Mouse (Mus musculus) intestine, embryonic 15.5 days (tissue): Measurements from ENCODE around the gene Mpv17l2. TPM values are rescaled to one million over a fixed set of nuclear protein-coding genes. Genes with fewer than 3 reads are reported as not detected.

Source experiments
- ATAC-seq: fragments of 200-750 bp; cut with Nextera tagmentation; 2 replicates; pipeline ENCODE4 v1.8.0; 2017; ENCODE audit warnings: moderate TSS enrichment, moderate library complexity
- H3K27ac ChIP-seq: fragments of 300-500 bp; sonication (generic); 2 replicates; pipeline ENCODE4 v1.5.1; 2015; ENCODE audit warnings: mild to moderate bottlenecking, inconsistent platforms
- H3K27me3 ChIP-seq: fragments of 300-500 bp; sonication (generic); replicated peaks from 2 replicates; pipeline ENCODE4 v1.6.1; 2015; ENCODE audit warnings: inconsistent platforms
- H3K36me3 ChIP-seq: fragments of 300-500 bp; sonication (generic); 2 replicates; pipeline ENCODE4 v1.6.1; 2015; ENCODE audit warnings: inconsistent platforms
- H3K4me1 ChIP-seq: fragments of 300-500 bp; sonication (generic); replicated peaks from 2 replicates; pipeline ENCODE4 v1.6.1; 2015; ENCODE audit warnings: inconsistent platforms
- H3K4me2 ChIP-seq: fragments of 300-500 bp; sonication (generic); replicated peaks from 2 replicates; pipeline ENCODE4 v1.6.1; 2015; ENCODE audit warnings: mild to moderate bottlenecking, inconsistent platforms
- H3K4me3 ChIP-seq: fragments of 300-500 bp; sonication (generic); replicated peaks from 2 replicates; pipeline ENCODE4 v1.5.1; 2015; ENCODE audit warnings: inconsistent platforms
- H3K9ac ChIP-seq: fragments of 300-500 bp; sonication (generic); 2 replicates; pipeline ENCODE4 v1.6.1; 2015; ENCODE audit warnings: inconsistent platforms
- H3K9me3 ChIP-seq: fragments of 300-500 bp; sonication (generic); 2 replicates; pipeline ENCODE4 v1.6.1; 2016; ENCODE audit warnings: inconsistent platforms
- WGBS: fragments of 180-500 bp; shearing (Covaris S2); methylation state at CpG from one replicate; pipeline ENCODE4 v1.1.7; 2015; 5-methylcytosine and 5-hydroxymethylcytosine counted together
- polyA plus RNA-seq: library from polyadenylated mRNA; unstranded; fragments of >200 nt; fragmentation: Nextera tagmentation; extraction: Ambion mirVana; gene quantifications from 2 replicates; pipeline ENCODE4 v1.2.1, GENCODE M21; 2015

Gene Mpv17l2
- polyA plus RNA-seq, 1 experiment from 2014 or later: 59.1 TPM

DNA sequence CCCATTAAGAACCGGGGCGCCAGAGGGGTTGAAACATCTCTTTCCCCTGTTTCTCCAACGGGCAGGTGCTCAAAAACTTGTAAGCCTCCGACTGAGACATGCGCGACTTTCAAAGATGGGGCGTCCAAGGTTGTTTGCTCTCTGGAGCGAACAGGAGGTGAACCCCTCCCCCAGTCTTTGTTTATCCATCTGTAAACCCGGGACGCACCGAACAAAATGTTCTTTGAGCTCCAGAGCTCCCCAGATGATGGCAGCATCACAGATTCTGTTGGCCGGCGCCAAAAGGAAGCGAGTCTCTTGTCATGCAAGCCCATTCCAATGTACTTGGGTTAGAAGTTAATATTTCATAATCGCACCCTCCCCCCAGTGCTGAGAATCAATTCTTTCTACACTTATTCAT, 37.5 kb upstream of the Mpv17l2 start:
- no peaks in the 10 kb centered on the region for H3K36me3 ChIP-seq
- 10% methylated on average over 15 of the region's 15 CpGs for WGBS
- peak overlapping the region; percentile 57 for H3K4me3 ChIP-seq
- H3K4me1 ChIP-seq: peaks cover 20% of the 10 kb centered on the region
- ATAC-seq: no peak
- H3K9ac ChIP-seq: peak overlapping the region; percentile 45; the same call in 1 of the 2 replicates
- H3K9me3 ChIP-seq: no peaks in the 10 kb centered on the region
- H3K27me3 ChIP-seq: peaks cover 25% of the 10 kb centered on the region; the same call in 1 of the 2 replicates
- H3K27ac ChIP-seq: peak overlapping the region; percentile 83
- peak overlapping the region; percentile 88 for H3K4me2 ChIP-seq

- under 1% methylated on average over 55 of the region's 57 CpGs for WGBS
- peak; percentile 86 for ATAC-seq
- H3K4me3 ChIP-seq: peak overlapping the region; percentile 57
- peak overlapping the region; percentile 88 for H3K4me2 ChIP-seq
- H3K27me3 ChIP-seq: peaks cover 24% of the 10 kb centered on the region; the same call in 1 of the 2 replicates
- no peaks in the 10 kb centered on the region for H3K9me3 ChIP-seq
- peak overlapping the region; percentile 70 for H3K9ac ChIP-seq
- H3K36me3 ChIP-seq: no peaks in the 10 kb centered on the region
- H3K27ac ChIP-seq: peak overlapping the region; percentile 83
- peaks cover 29% of the 10 kb centered on the region for H3K4me1 ChIP-seq
Observed at GRCm38 (mm10) chr8:70797081-70798070, 36.6 kb upstream of the Mpv17l2 start.

- Histone ChIP-seq H3K36me3 (no peaks in the 10 kb centered on the region), H3K4me3 (peak overlapping the region; percentile 57), H3K27ac (peak overlapping the region; percentile 25), H3K4me1 (peaks cover 35% of the 10 kb centered on the region), H3K27me3 (peaks cover 17% of the 10 kb centered on the region; the same call in 1 of the 2 replicates), H3K9ac (peak overlapping the region; percentile 70), H3K4me2 (peak overlapping the region; percentile 88), H3K9me3 (no peaks in the 10 kb centered on the region)
- WGBS: 2% methylated on average over 54 of the region's 54 CpGs
- peak; percentile 1; the same call in 1 of the 2 replicates for ATAC-seq
Observed at GRCm38 (mm10) chr8:70796403-70797080, 35.8 kb upstream of the Mpv17l2 start.

- H3K9ac ChIP-seq: no peak overlapping the region
- H3K4me1 ChIP-seq: peaks cover 46% of the 10 kb centered on the region
- H3K27me3 ChIP-seq: peaks cover 13% of the 10 kb centered on the region; the same call in 1 of the 2 replicates
- H3K9me3 ChIP-seq: no peaks in the 10 kb centered on the region
- WGBS: 93% methylated on average over 2 of the region's 2 CpGs
- peak overlapping the region; percentile 8; the same call in 1 of the 2 replicates for H3K27ac ChIP-seq
- no peak for ATAC-seq
- no peaks in the 10 kb centered on the region for H3K36me3 ChIP-seq
- H3K4me2 ChIP-seq: peak overlapping the region; percentile 88; the same call in 1 of the 2 replicates
- H3K4me3 ChIP-seq: no peak overlapping the region
Observed at GRCm38 (mm10) chr8:70795370-70795769, 34.6 kb upstream of the Mpv17l2 start.

DNA sequence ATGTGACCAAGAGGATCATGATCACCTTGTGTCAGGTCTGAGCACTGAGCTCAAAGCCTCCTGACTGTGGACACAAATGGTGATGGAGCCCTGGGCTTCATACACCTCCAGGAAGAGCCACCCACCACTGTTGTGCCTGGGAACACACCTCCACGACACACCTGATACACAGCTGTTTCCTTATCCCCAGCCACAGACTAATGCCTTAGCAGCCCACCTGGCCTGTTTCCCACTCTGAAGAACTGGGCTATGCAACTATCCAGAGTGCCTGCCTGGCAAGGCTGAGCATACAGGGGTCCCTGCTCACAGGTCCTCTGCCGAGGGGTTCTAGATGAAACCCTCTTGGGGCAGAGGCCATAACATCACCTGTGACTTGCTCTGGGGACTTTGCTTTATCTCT, 33.5 kb upstream of the Mpv17l2 start:
- Histone ChIP-seq H3K4me3 (no peak overlapping the region), H3K9me3 (no peaks in the 10 kb centered on the region), H3K4me2 (no peak overlapping the region), H3K9ac (no peak overlapping the region), H3K27ac (no peak overlapping the region), H3K36me3 (no peaks in the 10 kb centered on the region), H3K27me3 (peaks cover 9% of the 10 kb centered on the region; the same call in 1 of the 2 replicates), H3K4me1 (peaks cover 46% of the 10 kb centered on the region)
- WGBS: 84% methylated on average over 2 of the region's 2 CpGs
- ATAC-seq: no peak

DNA sequence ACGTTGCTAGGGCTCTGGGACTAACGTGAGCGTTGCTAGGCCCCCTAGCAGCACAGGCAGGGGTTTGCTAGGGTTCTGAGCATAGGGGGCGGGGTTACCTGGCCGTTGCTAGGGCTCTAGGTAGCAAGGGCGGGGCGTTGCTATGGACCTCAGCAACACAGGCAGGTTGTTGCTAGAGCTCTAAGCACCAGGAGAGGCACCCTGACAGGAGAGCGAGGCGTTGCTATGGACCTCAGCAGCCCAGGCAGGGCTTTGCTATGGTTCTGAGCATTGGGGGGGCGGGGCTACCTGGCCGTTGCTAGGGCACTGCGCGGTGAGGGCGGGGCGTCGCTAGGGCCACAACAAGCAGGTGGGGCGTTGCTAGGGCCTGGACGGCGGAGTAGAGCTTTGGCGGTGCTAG, 32.0 kb upstream of the Mpv17l2 start:
- H3K27ac ChIP-seq: peak overlapping the region; percentile 80
- H3K4me1 ChIP-seq: peaks cover 48% of the 10 kb centered on the region
- under 1% methylated on average over 20 of the region's 20 CpGs for WGBS

DNA sequence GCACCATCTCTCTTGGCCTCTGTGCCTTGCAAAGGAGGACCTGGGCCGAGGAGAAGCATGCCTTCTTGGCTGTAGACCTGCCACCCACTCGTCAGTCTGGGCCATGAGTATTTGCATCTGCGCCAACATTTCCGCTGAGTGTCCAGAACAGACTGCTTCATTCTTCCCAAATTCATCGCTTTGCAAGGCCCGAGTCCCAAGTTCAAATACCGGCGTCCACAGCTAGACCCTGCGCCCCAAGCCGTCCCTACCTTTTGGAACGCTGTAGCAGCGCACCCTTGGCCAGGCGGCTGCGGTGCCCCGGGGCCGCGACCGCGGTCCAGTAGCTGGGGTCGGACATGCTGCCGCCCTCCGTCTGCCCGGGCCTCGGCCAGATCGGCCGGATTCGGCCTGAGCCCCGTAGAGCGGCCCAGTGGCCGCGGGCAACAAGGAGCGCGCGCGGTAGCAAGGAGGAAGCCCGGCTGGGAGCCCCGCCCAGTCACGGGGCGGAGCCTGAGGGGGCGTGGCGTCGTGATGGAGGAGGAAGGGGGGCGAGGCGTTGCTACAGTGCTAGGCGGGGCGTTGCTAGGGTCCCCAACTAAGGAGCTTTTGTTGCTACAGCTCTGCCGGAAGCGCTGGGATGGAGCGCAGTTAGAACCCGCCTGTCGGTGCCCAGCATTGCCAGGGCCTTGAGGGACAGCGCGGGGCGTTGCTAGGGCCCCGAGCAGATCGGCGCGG, 31.4 kb upstream of the Mpv17l2 start:
- H3K27me3 ChIP-seq: no peaks in the 10 kb centered on the region
- peak overlapping the region; percentile 93 for H3K9ac ChIP-seq
- peak overlapping the region; percentile 74 for H3K4me3 ChIP-seq
- no peaks in the 10 kb centered on the region for H3K9me3 ChIP-seq
- WGBS: 3% methylated on average over 58 of the region's 58 CpGs
- peak overlapping the region; percentile 80 for H3K27ac ChIP-seq
- peaks cover 11% of the 10 kb centered on the region; the same call in 1 of the 2 replicates for H3K36me3 ChIP-seq
- H3K4me2 ChIP-seq: peak overlapping the region; percentile 94
- ATAC-seq: peak; percentile 76
- H3K4me1 ChIP-seq: peaks cover 45% of the 10 kb centered on the region

More for the DNA sequence above, 32.0 kb upstream of the Mpv17l2 start:
- peak overlapping the region; percentile 93; the same call in 1 of the 2 replicates for H3K9ac ChIP-seq
- ATAC-seq: peak; percentile 50
- peak overlapping the region; percentile 94 for H3K4me2 ChIP-seq
- H3K4me3 ChIP-seq: peak overlapping the region; percentile 74
- H3K9me3 ChIP-seq: no peaks in the 10 kb centered on the region
- H3K27me3 ChIP-seq: no peaks in the 10 kb centered on the region
- peaks cover 11% of the 10 kb centered on the region; the same call in 1 of the 2 replicates for H3K36me3 ChIP-seq

DNA sequence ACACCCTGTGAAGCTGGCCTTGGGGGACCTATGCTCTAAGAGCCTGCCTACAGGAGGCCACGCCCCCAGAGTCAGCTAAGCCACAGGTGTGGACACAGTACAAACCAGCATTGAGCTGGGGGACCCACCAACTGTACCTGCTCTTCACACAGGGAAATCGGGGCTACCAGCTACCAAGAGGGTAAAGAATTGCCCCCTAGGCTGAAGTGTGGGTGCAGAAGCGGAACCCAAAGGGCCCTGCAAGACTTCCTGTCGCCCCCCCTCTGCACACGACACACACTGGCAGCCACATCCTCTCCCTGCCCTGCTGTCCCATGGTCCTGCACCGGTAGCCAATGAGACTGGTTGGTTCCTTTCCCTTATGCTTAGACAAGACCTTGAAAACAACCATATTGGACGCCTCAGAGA, 30.6 kb upstream of the Mpv17l2 start:
- ATAC-seq: no peak
- WGBS: 53% methylated on average over 7 of the region's 7 CpGs

DNA sequence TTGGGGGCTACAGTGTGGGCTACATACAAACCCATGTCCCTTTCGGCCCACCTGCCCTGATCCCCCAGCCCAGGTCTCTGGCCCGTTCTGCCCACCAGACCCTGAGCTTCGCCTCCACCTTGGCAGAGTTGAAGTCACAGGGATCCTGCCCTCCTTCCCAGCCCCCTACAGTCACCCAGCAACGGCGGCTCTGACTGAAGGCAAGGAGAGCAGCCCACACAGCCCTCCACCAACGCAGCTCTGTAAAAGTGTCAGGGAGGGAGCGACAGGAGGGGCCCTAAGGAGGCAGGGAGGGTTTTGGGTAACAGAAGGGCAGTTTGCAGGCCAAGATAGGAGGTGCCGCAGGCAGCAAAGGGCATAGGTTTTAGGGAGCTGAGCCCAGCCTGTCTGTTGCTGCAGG, 30.1 kb upstream of the Mpv17l2 start:
- 49% methylated on average over 8 of the region's 8 CpGs for WGBS
- Histone ChIP-seq H3K9me3 (no peaks in the 10 kb centered on the region), H3K4me2 (peak overlapping the region; percentile 94), H3K4me1 (peaks cover 39% of the 10 kb centered on the region), H3K9ac (peak overlapping the region; percentile 93), H3K27ac (no peak overlapping the region), H3K27me3 (no peaks in the 10 kb centered on the region), H3K36me3 (peaks cover 20% of the 10 kb centered on the region), H3K4me3 (peak overlapping the region; percentile 74)
- ATAC-seq: no peak

More for the DNA sequence above, 30.6 kb upstream of the Mpv17l2 start:
- Histone ChIP-seq H3K4me3 (peak overlapping the region; percentile 74), H3K27me3 (no peaks in the 10 kb centered on the region), H3K27ac (no peak overlapping the region), H3K9ac (peak overlapping the region; percentile 93), H3K36me3 (peaks cover 15% of the 10 kb centered on the region), H3K4me2 (peak overlapping the region; percentile 94), H3K9me3 (no peaks in the 10 kb centered on the region), H3K4me1 (peaks cover 42% of the 10 kb centered on the region)

DNA sequence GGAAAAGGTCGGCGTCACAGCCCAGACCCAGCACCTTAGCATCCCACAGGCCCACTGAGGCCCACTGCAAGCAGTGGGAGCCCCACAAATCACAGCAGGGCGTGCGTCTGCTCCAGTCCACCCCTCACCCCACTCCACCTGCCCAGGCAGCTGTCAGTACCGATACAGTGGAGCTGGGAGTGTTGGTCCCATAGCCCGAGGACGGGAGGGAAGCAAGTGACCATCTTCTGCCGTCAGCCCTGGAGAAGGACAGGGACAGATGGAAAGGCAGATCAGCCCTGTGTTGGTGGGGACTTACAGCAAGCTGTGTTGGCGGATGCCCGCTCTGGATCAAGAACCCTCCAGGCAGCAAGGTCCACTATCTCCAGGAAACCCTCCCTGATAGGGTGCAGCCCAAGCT, 28.3 kb upstream of the Mpv17l2 start:
- Histone ChIP-seq H3K27ac (no peak overlapping the region), H3K36me3 (peaks cover 31% of the 10 kb centered on the region), H3K9me3 (no peaks in the 10 kb centered on the region), H3K4me1 (peaks cover 35% of the 10 kb centered on the region), H3K9ac (no peak overlapping the region), H3K4me2 (no peak overlapping the region), H3K27me3 (no peaks in the 10 kb centered on the region), H3K4me3 (no peak overlapping the region)
- 85% methylated on average over 10 of the region's 10 CpGs for WGBS
- ATAC-seq: no peak

DNA sequence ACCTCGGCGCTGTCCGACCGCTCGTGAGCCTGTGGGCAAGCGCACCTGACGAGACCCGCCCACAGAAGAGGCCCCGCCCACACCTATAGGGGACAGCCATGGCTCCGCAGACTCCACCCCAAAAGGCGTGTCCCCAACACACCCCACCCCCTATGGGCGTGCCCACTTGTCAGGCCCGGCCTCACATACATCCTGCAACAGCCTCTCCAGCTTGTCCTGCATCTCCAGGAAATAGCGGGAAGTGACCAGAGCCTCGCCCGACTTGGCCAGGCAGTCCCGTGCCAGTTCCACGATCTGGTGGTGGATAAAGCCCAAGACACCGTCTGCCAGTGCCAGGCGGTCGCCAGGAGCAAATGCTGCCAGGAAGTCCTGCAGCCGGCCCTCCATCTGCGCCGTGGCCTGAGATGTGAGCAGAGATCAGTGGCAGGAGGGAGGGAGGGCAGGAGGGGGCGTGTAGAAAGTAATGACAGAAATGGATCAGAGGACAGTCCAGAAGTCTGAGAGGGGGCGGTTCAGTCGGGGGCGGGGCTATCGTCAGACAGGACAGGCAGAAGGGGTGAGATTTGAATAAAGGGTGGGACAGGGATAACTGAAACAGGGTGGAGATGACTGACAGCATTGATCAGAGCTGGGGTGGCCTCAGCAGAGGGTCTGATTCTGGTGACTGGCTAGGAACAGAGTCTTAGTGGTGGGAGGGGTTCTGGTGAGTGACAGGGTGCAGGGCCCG, 27.4 kb upstream of the Mpv17l2 start:
- Histone ChIP-seq H3K4me3 (no peak overlapping the region), H3K36me3 (peaks cover 41% of the 10 kb centered on the region)

More for the DNA sequence above, 27.4 kb upstream of the Mpv17l2 start:
- Histone ChIP-seq H3K4me1 (peaks cover 32% of the 10 kb centered on the region), H3K27ac (0 out of 2 replicates have a peak overlapping the region, but pooled peaks have one; percentile 11), H3K9ac (no peak overlapping the region), H3K9me3 (no peaks in the 10 kb centered on the region), H3K27me3 (no peaks in the 10 kb centered on the region), H3K4me2 (peak overlapping the region; percentile 30)
- ATAC-seq: peak; percentile 32
- WGBS: 32% methylated on average over 30 of the region's 30 CpGs
